Mouse (Mus musculus) kidney, adult 18-20 months (tissue): ENCODE results near the gene Gnb1.

ENCODE experiments used
- DNase-seq: peaks from one replicate; pipeline ENCODE4 v3.0.0; 2021

Gnb1 gene

DNA sequence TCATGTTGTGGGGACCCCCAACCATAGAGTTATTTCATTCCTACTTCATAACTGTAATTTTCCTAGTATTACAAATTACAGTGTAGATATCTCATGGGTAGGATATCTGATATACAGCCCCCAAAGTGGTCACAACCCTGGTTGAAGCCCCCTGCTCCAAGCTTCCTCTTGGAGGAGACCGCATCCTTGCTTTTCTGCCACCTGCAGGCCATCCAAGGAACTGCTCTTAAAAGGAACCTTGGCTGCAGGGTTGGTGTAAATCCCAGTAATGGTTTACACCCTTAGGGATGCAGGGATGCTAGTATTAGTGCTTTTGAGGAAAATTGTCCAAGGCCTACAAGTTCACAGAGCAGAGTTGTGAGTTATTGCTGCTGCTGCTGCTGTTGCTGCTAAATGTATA is 89.3 kb downstream of the Gnb1 start:
- DNase-seq, result peak; percentile 54

DNA sequence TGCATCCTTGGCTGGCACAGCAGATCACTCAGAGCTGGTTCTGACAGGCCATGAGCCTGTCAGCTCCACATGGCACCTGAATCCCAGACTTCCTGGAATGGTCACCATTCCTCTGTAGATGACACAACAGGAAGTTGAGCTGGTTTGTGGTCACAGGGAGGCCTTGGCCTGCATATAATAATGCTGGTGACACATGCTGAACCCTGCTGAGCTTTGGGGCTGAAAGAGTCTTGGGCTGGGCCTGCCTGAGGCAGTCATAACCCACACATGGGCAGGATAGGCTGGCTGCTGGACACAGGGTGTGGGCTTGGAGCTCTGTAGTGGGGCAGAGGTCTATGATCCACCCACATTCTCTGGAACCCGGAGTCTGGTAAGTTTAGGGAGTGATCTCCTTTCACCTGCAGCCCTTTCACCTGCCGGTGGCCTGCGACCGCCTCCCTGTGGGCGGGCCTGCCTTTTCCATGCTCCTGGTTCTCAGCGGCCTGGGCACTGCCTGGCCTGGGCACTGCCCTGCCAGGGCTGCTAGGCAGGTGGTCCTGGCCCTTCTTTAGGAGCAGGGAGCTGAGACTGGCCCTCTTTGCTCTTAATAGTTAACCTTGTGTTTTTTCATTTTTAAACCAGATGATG is 91.2 kb downstream of the Gnb1 start:
- DNase-seq, result no peak

GRCm38 (mm10) chr4:155589356-155589755 is 98.2 kb downstream of the Gnb1 start:
- no peak for DNase-seq

- no peak for DNase-seq
These were observed 100.0 kb downstream of the Gnb1 start for GRCm38 (mm10) chr4:155591012-155591719.

- no peak for DNase-seq
These were observed 102.6 kb downstream of the Gnb1 start for GRCm38 (mm10) chr4:155593780-155594179.

GRCm38 (mm10) chr4:155595777-155596176 is 104.6 kb downstream of the Gnb1 start:
- DNase-seq, result no peak

GRCm38 (mm10) chr4:155596606-155597005 is 105.4 kb downstream of the Gnb1 start:
- no peak for DNase-seq

- DNase-seq, result no peak
These were observed 107.4 kb downstream of the Gnb1 start for GRCm38 (mm10) chr4:155598536-155598935.

GRCm38 (mm10) chr4:155599901-155600825 is 109.0 kb downstream of the Gnb1 start:
- DNase-seq, result no peak

DNA sequence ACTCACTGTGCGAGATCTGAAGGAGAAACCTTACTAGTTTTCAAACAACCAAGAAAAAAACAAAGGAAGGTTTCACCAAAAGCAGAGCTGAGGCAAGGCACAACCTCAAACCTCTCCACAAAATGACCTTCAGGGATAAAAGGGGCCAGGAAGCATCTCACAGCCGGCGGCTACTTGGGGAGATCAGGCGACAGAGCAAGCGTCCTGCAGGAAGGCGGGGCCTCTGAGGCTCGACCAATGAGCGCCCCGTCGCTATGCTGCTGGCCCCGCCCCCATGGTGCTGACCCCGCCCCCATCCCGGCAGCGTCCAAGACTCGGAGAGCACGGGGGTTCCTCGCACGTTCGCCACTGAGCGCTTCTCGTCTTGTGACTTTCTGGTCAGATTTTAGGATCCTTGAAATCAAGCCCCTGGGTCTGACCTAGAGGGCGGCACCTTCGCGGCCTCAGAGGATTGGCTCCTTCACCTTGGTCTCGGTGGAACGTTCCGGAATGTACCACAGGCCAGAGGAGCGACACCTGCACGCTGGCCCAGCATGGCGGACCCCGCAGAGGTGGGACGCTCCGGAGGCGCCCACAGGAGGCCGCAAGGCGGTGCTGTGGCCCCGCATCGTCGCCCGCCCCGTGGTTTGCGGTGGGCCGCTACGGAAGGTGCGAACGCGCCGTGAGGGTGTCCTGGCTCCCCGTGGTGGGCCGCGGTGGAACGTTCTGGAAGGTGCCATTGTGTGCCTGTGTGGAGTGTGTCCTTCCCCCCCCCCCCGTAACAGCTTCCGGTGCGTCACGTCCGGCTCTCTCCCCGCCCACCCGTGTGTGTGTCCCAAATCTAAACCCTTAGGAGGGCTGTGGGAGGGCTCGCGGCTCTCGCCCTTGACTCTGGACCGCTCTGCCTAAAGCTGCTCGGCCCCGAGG is 110.2 kb downstream of the Gnb1 start, which contains the start of gene Slc35e2:
Gene Slc35e2 (plus strand): TSS at position 326 of the 906 bp plus-strand sequence.
- DNase-seq, result peak; percentile 99

- DNase-seq, result no peak
These were observed 110.9 kb downstream of the Gnb1 start for GRCm38 (mm10) chr4:155601997-155602456.

DNA sequence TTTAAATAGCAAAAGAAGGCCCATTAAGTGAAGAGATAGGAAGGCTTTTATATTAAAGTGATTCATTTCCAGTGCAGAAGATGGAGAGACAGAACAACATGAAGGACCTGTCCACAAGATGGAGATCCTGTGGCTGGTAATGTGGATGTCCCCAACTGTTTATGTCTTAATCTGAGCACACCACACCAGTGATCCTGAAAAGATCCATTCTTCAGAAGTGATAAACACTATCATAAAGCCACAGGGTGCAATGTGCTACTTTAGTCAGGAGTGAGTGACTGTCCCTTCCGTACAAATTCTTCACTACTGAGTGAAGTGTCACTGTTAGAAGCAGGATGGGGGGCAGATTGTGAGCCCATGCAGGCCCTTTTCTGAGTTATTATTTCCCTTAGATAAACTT is 111.6 kb downstream of the Gnb1 start:
- DNase-seq, result no peak

GRCm38 (mm10) chr4:155603801-155604200 is 112.6 kb downstream of the Gnb1 start:
- DNase-seq, result no peak

- no peak for DNase-seq
These were observed 114.0 kb downstream of the Gnb1 start for GRCm38 (mm10) chr4:155605132-155605531.

- no peak for DNase-seq
These were observed 115.7 kb downstream of the Gnb1 start for GRCm38 (mm10) chr4:155606825-155607224.
